Mouse (Mus musculus): Measurements from ENCODE around the gene Timm13.

Gene Timm13

DNA sequence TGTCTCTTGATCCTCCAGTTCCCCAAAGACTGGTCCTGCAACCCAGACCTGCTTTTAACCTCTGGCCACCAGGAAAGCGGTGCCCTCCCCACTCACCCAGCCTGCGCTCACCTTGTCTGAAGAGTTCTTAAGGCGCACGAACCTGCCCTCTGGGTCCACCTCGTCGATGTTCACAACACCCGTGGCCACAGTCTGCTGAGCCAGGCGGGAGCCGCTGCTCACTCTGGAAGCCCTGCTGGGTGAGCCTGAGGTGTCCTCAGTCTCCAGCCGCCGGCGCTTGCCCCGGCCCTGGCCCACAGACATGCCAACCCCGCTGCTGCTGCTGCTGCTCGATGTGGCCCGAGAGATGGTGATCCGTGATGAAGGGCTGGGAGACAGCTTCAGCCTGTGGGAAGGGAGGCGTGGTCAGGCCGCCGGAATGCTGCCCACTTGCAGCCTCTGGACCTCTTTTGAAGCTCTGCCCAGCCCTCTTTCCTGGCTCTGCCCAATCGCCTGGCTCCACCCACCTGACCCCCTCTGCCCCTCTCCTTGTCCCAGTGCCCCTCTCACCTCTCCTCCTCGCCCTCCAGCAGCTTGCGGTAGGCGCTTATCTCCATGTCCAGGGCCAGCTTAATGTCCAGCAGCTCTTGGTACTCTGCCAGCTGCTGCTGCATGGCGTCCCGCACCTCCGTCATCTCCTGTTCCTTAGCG, 3.4 kb upstream of the Timm13 start:
- DNase-seq (ENCODE audit: low read depth), result no peak

DNA sequence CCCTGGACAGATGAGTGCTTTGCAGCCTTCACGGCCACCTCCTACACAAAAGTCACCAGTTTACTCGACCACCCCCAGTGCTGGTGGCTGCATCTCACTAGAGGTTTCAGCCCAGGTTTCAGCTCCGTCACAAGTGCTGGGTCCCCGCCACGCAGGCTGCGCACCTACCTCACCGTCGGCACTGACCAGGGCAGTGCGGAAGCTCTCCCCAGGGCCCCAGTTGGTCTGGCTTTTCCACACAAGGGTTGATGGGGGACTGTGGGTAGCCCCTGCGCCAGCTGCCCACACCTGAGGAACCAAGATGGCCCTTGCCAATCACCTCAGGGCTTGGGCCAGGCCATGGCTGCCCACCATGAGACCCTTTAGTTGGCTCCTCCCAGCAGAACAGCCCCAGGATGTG, 2.5 kb upstream of the Timm13 start:
- no peak for DNase-seq (ENCODE audit: low read depth)

DNA sequence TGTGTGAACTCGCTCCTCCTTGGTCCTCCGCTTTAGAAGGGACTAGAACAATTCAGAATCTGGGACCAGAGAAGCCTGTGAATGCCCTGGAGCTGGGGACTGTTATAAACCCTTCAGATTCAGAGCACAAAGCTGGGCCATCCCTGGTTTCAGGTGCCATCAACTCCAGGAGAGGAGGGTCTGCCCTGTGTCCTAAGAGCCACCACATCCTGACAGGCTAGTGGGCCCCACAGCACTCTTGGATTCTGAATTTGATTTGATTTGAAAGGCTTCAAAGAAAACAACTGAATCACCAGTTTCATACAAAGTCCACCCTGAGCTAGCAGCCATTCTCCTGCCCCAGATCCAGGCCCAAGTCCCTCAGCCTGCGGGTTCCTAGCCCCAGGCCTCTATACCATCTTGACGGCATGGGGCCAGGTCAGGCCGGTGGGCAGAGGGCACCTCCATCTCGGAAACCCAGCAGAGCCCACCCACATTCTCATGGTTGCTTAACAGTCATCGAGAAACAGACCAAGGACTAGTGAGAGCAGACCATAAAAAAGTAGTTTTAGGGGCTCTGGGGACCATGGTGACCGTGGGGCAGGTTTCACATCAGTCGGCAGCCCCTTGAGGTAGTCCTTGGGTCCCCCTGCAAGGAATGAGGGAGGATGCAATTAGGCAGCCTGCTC, 1.6 kb upstream of the Timm13 start:
- DNase-seq (ENCODE audit: low read depth), result no peak

DNA sequence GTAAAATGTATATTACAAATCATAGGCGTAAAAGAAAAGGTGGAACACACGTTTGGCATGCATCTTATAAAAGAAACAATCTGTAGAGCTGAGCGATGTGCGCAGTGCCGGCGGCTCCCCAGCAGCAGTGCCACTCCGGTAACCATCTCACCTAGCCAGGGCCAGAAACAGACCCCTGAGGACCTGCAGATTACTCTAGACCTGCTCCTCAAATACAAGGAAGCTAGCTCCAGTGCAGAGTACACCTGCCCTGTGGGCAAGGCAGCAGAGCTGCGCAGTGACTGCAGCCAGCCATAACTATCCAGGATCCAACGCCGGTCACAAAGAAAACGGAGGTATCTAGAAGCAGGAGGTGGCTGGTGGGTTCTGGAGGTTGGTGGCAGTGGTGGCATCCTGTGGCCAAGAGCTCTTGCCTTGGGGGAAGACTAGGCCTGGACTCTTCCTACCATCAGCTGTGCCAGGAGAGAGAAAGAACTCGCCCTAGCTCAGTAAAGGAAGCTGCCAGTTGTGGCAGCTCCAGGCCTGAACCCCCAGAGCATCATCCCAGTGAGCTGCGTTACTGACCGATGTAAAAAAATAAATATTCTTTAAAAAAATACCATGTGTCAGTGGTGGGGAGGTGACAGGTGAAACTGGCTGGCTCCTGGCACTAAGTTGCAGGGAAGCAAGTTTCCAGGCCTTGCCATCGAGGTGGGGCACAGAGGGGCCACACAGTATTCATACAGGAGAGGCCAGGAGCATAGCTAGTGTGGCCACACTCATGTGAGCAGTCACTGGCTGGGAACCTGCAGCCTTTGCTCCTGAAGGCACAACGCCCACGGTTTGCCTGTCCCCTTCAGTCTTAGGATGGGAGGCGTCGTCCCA, 872 bp upstream of the Timm13 start:
- no peak for DNase-seq (ENCODE audit: low read depth)

DNA sequence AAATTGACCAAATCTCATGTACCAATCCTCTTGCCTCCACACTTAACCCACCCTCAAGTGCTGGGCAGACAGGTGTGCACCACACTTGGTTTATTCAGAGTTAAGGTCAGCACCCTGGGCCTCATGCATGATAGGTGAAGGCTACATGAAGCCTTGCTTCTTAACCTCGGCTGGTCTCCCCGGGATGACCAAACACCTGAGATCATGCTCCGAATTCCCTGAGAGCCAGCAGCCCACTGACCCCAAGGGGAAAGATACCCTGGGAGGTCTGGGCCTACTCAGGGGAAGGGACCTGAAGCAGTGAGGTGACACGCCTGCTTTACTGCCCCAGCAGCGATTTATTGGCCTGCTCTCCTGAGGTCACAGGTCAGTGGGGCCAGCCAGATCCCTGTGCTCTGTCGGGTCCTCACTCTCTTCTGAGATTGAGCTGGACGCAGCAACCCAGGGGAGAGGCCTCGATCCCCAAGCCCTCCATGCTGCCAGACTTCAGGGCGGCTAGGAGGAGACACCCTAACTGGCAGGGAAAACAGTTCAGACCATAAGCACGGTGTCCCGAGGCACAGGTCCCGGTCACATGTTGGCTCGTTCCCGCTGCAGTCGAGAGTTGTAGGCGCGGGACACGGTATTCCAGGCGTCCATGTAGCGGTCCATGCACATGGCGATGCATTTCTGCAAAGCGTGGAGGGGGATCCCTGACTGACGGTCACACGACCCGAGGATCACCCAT, 1.0 kb downstream of the Timm13 start:
- DNase-seq (ENCODE audit: low read depth), result no peak

DNA sequence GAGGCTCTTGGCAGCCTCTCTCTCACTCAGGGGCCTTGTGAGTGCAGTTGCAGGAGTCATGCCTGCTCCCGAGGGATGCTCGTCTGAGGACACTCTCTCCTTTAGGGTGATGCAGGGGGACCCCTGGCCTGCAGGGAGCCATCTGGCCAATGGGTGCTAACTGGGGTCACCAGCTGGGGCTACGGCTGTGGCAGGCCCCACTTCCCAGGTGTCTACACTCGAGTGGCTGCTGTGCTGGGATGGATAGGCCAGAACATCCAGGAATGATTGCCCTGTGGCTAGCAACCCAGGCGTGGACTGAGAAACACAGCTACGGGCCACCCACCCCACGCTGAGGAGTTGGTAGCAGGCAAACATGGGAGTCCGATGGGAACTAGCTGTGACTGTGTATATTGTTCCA, 1.7 kb downstream of the Timm13 start:
- no peak for DNase-seq (ENCODE audit: low read depth)

DNA sequence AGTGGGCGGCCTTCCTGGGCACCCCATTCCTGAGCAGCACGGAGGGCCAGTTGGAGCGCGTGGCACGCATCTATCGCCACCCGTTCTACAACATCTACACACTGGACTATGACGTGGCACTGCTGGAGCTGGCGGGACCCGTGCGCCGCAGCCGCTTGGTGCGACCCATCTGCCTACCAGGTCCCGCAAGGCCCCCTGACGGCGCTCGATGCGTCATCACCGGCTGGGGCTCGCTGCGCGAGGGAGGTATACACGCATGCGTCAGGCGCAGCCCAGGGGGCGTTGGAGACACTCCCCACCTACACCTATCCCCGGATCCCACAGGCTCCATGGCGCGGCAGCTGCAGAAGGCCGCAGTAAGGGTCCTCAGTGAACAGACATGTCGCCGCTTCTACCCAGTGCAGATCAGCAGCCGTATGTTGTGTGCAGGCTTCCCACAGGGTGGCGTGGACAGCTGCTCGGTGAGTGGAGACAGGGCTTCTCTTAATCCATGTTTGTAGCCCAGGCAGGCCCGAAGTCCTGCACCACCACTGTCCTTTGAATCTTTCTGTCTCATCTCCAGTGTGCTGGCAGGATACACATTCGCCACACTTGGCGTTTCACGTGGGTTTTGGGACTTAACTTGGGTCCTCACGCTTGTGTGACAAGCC, 2.8 kb downstream of the Timm13 start:
- DNase-seq (ENCODE audit: low read depth), result no peak

DNA sequence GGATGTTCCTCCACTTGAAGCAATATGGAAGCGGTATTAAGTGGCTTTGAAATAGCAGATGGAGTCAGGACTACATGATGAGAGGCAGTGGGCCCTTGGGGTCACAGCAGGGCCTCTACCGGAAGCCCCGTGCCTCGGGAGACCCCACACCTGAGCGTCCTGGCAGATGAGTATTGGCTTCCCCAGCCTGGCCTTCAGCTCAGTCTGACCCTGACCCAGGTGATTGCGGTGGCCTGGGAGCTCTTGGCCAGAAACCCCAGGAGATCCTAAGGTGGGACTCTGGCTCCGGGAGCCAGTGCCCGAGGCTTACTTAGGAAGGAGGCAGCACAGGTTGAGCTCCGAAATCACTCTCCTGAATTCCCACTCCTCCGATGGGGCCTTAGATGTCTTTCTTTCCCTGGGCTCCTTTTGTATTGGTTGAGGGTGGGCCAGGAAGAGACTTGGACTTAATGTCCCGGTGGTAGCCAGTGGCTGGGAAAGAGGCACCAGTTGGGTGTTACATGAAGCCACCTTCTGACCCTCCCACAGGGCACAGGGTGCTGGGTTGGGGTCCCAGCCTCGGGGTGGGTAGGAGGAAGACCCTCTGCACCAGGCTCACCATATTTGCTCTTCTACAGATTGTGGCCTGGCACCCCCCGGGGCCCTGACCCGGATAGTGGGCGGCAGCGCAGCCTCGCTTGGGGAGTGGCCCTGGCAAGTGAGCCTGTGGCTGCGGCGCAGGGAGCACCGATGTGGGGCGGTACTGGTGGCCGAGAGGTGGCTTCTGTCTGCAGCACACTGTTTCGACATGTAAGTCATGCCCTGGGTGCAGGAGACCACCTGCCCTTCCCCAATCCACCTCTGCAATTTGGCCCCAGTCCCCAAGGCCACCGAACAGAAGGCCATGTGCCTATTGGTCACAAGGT, 3.9 kb downstream of the Timm13 start:
- DNase-seq (ENCODE audit: low read depth), result no peak

DNA sequence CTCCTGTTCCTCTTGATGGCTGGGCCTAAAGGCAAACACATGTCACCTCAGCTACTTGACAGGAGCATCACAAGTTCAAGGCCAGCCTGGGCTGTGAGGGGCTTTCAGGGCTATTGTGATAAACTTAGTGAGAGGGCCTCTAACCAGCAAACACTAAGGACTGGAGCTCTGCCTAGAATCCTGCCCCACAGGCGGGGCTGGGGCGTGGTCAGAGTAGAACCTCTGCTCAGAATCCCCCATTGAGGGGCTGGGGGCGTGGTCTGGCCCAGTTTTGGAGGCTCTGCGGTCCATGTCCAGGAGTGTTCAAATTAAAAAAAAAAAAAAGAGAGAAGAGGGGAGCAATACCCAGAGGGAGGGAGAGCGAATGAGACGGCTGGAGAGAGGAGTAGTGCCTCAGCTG, 5.1 kb downstream of the Timm13 start:
- no peak for DNase-seq (ENCODE audit: low read depth)

DNA sequence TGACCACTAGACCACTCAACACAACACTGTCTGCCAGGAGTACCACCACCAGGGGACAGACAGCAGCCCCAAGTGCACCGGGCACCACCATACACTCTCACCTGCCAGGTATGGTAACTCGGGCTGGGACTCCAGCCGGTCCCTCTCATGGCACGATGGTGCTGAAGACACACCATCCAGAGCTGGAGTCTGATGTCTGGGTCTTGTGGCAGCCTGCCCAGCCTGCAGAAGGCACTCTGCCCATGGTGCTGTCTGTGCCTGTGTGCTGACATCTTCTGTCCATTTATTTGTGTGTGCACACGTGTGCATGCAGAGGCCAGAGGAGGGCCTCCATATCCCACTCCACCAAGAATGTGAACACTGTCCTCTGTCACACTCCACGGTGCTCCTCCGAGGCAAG, 5.7 kb downstream of the Timm13 start:
- no peak for DNase-seq (ENCODE audit: low read depth)

DNA sequence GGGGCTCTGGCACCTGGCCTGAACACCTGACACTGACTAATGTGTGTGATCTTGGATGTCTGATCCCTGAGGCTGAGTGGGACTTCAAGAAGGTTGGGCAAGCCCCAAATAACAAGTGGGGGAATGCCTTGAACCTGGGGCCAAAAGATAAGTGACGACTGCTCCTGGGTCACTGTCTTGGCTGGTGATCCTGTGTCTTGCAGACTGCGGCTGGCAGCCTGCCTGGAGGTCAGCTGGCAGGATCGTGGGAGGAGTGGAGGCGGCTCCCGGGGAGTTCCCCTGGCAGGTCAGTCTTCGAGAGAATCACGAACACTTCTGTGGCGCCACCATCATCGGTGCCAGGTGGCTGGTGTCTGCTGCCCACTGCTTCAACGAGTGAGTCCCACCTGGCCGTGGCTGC, 13.6 kb downstream of the Timm13 start:
- no peak for DNase-seq (ENCODE audit: low read depth)

DNA sequence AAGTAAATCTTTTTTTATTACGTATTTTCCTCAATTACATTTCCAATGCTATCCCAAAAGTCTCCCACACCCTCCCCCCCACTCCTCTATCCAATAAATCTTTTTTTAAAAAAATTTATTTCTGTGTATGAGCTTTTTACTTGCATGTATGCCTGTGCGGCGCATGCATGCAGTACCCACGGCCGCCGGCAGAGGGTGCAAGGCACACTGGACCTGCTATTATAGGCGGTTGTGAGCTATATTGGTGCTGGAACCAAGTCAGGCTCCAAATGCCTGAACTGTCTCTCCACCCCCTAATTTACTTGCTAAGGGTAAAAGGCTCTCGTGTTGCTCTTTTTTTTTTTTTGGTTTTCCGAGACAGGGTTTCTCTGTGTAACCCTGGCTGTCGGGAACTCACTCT, 19.5 kb downstream of the Timm13 start:
- DNase-seq (ENCODE audit: low read depth), result peak; percentile 61

DNA sequence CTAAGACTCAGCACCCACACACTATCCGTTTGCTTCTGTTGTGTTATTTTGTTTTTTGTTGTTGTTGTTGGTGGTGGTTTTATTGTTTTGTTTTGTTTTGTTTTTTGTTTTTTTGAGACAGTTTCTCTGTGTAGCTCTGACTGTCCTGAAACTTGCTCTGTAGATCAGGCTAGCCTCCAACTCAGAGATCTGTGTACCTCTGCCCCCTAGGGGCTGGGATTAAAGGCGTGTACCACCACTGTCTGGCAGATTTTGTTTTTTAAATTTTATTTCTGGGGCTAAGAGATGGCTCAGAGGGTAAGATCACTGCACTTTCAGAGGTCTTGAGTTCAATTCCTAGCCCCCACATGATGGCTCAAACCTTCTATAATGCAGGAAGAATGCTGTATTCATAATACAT, 19.9 kb downstream of the Timm13 start:
- no peak for DNase-seq (ENCODE audit: low read depth)

DNA sequence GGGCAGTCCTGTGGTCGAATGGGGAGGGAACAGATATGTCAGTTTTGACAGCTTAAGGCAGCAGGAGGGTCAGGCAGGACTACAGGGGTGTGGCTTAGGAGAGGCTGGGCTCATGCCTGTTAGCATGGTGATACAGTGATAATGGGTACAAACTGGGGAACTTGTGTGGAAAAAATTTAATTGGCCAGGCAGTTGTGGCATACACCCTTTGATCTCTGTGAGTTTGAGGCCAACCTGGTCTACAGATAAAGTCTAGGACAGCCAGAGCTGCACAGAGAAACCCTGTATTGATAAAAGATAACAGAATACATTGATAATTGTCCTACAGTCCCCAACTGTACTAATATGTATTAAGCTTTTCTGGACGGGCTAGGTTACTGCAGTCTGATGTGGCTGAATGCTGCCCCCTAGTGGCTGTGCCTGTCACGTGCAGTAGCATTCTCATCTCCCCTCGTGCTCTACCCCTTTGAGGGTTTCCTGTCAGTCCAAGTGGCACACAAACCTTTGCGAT, 20.6 kb downstream of the Timm13 start:
- peak; percentile 72 for DNase-seq (ENCODE audit: low read depth)

DNA sequence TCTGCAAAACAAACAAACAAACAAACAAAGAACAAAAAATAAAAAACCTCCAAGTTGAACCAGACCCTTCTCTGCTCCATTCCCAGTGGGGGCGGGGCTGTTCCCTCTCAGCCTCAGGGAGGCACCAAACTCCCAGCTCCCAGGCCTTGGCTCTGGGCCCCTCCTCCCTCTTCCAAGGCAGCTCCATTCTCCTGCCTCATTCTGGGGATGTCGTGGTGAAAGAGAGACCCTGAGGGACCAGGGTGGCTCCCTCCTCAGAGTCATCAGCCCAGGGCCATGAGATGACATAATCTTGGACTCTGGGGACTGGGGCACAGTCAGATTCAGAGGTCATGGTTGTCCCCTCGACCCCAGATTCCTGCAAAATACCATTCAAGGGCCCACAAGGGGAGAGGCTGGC, 24.2 kb downstream of the Timm13 start:
- DNase-seq (ENCODE audit: low read depth), result no peak

DNA sequence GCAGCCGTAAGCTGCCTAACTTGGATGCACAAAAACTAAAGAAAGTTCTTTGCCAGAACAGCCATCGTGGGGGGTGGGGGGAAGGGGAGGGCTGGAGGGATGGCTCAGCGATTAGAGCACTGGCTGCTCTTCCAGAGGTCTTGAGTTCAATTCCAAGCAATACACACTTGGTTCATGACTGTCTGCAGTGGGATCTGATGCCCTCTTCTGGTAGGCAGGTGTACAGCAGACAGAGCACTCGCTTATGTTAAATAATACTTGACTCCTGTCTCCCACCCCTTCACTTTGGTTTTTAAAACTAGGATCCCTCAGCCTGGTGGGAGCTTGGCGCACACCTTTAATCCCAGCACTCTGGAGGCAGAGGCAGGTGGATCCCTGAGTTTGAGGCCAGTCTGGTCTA, 24.7 kb downstream of the Timm13 start:
- DNase-seq (ENCODE audit: low read depth), result peak; percentile 51

DNA sequence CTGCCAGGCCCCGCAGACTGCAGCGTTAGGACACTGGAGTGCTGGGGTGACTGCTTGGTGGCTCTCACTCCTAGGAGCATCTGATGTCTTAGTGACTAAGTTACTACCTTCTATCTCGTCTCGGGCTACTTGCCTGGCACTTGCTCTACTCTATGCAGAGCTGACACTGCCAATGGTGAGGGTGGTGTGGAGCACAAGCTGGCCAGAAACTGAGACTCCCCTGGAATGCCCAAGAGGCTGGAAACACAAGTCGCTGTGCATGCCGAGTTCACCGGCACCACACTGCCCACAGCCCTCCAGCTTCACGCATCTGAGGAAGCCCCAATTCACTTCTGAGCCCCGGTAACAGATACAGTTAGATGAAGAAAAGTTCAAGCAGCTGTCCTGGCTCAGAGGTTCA, 26.7 kb downstream of the Timm13 start:
- DNase-seq (ENCODE audit: low read depth), result no peak

DNA sequence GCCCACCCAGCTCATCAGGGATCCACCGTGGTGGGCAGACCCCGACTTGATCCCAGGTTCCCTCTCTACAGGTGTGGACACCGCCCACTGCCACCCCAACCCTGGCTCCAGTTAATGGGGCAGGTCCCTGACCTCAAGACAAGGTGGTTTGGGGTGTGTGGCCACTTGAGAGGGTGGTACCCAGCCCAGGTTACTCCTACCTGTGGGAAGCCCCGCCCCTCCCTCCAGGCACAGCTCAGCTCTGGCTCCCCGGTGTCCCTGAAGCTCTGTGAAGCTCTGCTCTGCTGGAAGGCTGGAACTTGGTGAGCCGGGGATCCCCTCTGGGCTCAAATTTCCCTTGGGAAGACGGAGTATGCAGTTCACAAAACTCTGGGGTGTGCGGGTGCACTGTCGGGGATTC, 29.2 kb downstream of the Timm13 start, which contains the start of gene Tmprss9:
Gene Tmprss9 (plus strand): TSS at position 268 of the 400 bp plus-strand sequence.
- DNase-seq (ENCODE audit: low read depth), result no peak

DNA sequence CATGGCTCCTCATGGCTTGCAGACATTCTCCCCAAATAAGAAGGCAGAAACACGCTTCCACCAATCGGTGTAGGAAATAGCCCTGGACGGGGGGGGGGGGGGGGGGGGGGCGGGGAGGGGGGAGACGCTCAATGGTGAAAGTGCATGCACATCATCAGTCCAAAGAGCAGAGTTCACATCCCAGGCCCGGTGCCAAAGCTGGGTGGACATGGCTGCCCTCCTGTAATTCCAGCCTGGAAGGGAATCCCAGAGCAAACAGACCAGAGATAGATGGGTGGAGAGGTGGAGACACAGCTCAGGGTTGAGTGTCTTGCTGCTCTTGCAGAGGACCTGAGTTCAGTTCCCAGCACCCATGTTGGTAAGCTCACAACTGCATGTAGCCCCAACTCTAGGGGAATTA, 29.8 kb downstream of the Timm13 start:
- no peak for DNase-seq (ENCODE audit: low read depth)

DNA sequence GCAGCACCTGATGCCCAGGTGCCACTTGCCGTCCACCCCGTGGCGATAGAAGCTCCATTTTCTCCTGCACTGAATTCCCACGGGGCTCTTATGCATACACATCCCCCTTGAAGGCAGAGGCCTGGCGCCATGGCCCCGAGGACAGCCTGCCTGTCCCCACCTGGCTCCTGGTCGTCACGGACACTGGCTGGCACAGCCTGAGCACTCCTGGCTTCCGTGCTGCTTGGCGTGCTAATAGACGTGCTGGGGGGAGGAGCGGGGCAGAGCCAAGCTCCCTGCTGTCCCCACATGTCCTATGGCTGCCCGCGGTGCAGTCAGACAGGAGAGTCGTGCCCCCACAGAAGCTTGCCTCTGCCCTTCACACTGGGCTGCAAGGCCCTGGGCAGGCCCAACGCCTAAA, 36.3 kb downstream of the Timm13 start:
- no peak for DNase-seq (ENCODE audit: low read depth)

DNA sequence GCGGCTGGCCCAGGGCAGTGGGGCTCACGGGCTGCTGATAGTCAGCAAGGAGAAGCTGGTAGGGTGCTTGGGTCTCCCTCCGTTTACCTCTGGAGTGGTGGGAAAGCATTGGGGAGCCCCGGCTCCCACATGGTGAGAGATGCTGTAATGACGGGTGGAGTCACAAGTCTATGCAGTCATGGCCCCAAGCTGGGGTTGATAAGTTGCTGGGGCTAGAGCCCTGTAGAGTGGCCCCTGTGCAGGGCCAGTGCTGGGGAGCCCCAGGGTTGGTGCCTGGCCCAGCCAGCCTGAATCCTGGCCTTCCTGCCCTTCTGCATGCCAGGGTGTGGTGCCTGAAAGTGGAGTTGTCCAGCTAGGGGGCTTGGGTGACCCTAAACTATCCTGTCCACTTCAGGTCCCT, 38.5 kb downstream of the Timm13 start:
- no peak for DNase-seq (ENCODE audit: low read depth)

All from c-Kit-positive CD71-positive TER-119-negative erythroid progenitor cells, embryonic 14.5 days (primary cell).